Mouse (Mus musculus) E14TG2a.4 (cell line): ENCODE results near the gene Gm45234.
"Not testable (repeated sequence)": the region's sequence is repeated elsewhere in the genome, so short reads cannot be mapped to it uniquely, and the experiment has no call there.

Experiments
- H3K27me3 ChIP-seq: 2 replicates; pipeline ENCODE4 v1.6.1; 2014; ENCODE audit warnings: low read length, control low read depth; ENCODE audit not compliant: insufficient read depth
- H3K36me3 ChIP-seq: 2 replicates; pipeline ENCODE4 v1.6.1; 2014; ENCODE audit warnings: low read length, control low read depth; ENCODE audit not compliant: insufficient read depth
- H3K4me1 ChIP-seq: replicated peaks from 2 replicates; pipeline ENCODE4 v1.6.1; 2014; ENCODE audit warnings: low read depth, low read length, control low read depth
- H3K4me3 ChIP-seq: replicated peaks from 2 replicates; pipeline ENCODE4 v1.5.1; 2014; ENCODE audit warnings: mild to moderate bottlenecking, low read length
- H3K9me3 ChIP-seq: 2 replicates; pipeline ENCODE4 v1.6.1; 2014; ENCODE audit warnings: low read length, control low read depth
- CTCF ChIP-seq: conservative IDR thresholded peaks from 2 replicates; pipeline ENCODE4 v1.5.1; 2014; ENCODE audit warnings: low read length
- NANOG ChIP-seq: IDR thresholded peaks from 2 replicates; pipeline ENCODE4 v1.6.1; 2014; ENCODE audit warnings: borderline replicate concordance, low read length, mixed read lengths
- POU5F1 ChIP-seq: IDR thresholded peaks from 2 replicates; pipeline ENCODE4 v1.6.1; 2014; ENCODE audit warnings: low read length, borderline replicate concordance

Gm45234 gene

GRCm38 (mm10) chr6:124755831-124756595, at the start of gene Gm45234, which contains the start of gene Atn1:
TSS of gene Gm45234 (minus strand) at chr6:124756021.
TSS of gene Atn1 (minus strand) at chr6:124756524.
- TF ChIP-seq NANOG (no peak), CTCF (no peak), POU5F1 (no peak)

GRCm38 (mm10) chr6:124804341-124804740, 48.5 kb upstream of the Gm45234 start:
- no peaks in the 10 kb centered on the region for H3K9me3 ChIP-seq
- peak; percentile 87 for TF ChIP-seq NANOG
- no peak for TF ChIP-seq CTCF
- TF ChIP-seq POU5F1 = no peak
- H3K36me3 ChIP-seq = peaks cover 2% of the 10 kb centered on the region
- H3K4me3 ChIP-seq = peak overlapping the region; percentile 75; the same call in 1 of the 2 replicates
- peaks cover 53% of the 10 kb centered on the region for H3K4me1 ChIP-seq
- no peaks in the 10 kb centered on the region for H3K27me3 ChIP-seq

More at GRCm38 (mm10) chr6:124755831-124756595, at the start of gene Gm45234, which contains the start of gene Atn1:
- H3K27me3 ChIP-seq = peaks cover 22% of the 10 kb centered on the region
- H3K36me3 ChIP-seq = no peaks in the 10 kb centered on the region; the same call in 1 of the 2 replicates
- peaks cover 66% of the 10 kb centered on the region for H3K4me1 ChIP-seq
- H3K4me3 ChIP-seq = peak within 1 kb of the TSS; percentile 86
- no peaks in the 10 kb centered on the region for H3K9me3 ChIP-seq

DNA sequence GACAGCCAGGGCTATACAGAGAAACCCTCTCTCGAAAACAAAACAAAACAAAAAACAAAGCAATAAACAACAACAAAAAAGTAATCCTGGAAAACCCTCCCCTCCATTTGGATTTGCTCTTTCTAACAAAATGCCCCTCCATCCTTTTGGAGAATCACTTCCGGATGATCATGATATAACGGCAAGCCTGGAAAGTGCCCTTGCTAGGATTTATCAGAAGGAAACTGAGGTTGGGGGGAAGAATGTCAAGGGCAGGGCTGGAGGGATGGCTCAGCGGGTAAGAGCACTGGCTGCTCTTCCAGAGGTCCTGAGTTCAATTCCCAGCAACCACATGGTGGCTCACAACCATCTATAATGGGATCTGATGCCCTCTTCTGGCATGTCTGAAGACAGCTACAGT, 47.9 kb upstream of the Gm45234 start:
- H3K27me3 ChIP-seq, H3K9me3 ChIP-seq, H3K36me3 ChIP-seq: not testable (repeated sequence)
- Histone ChIP-seq H3K4me1 (peaks cover 47% of the 10 kb centered on the region), H3K4me3 (peak overlapping the region; percentile 74)

- H3K4me1 ChIP-seq = peaks cover 44% of the 10 kb centered on the region
- H3K27me3 ChIP-seq = no peaks in the 10 kb centered on the region
- TF ChIP-seq CTCF = peak; percentile 27
- no peak for TF ChIP-seq POU5F1
- peak overlapping the region; percentile 74 for H3K4me3 ChIP-seq
- no peaks in the 10 kb centered on the region for H3K9me3 ChIP-seq
- no peaks in the 10 kb centered on the region; the same call in 1 of the 2 replicates for H3K36me3 ChIP-seq
Measured at GRCm38 (mm10) chr6:124803061-124803460, 47.2 kb upstream of the Gm45234 start.

DNA sequence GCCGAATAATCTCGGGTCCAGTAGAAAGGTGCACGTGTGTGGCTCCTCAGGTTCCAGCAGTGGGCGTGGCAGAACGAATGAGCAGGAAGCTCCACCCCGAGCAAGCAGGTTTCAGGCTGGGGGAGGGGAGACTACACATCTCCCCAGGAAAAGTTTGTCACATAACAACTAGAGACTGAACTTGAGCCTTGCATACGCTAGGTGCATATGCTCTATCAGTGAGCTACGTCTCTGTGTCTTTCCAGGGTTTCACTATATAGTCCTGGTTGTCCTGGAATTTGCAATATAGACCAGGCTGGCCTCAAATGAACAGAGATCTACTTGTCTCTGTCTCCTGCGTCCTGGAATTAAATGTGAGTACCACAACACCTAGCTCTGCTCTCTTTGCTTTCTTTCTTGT, 46.6 kb upstream of the Gm45234 start:
- not testable (repeated sequence) for H3K9me3 ChIP-seq, H3K36me3 ChIP-seq, H3K27me3 ChIP-seq
- Histone ChIP-seq H3K4me1 (peaks cover 38% of the 10 kb centered on the region), H3K4me3 (peak overlapping the region; percentile 74)

DNA sequence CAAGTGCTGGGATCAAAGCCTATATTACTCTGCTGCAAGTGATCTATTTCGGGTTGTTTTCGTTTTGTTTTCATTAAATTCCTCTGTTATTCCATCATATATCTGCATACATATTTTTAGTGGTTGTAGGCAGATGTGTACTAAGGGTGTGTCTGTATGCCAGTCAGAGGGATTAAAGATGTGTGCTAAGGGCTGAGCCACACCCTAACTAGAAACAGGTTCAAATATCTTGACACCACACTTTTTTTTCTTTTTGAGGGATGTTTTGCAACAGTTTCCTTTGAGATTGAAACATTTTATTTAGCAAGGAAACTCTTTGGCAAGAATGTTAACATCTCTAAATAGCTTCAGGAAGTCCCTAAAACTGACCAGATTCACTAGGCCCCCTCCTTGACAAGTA, 40.4 kb upstream of the Gm45234 start:
- peaks cover 11% of the 10 kb centered on the region for H3K36me3 ChIP-seq

DNA sequence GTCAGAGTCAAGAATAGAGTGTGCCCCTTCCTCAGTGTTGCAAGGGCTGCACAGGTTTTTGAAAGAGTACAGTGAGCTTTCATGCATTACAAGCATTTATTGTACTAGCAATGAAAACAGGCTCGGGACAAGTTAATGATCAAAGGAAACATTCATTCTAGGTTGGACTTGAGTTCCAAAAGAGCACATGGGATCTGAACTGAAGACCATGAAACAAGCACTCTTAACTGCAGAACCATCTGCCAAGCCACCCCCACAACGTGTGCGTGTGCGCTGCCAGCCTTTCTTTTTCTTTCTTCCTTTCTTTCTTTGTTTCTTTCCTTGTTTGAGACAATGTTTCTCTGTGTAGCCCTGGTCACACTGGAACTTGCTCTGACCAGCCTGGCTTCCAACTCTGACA, 40.0 kb upstream of the Gm45234 start:
- H3K9me3 ChIP-seq = peaks cover 3% of the 10 kb centered on the region; the same call in 1 of the 2 replicates
- H3K36me3 ChIP-seq = peaks cover 11% of the 10 kb centered on the region
- no peak overlapping the region for H3K4me3 ChIP-seq
- H3K4me1 ChIP-seq = peaks cover 17% of the 10 kb centered on the region
- no peak for TF ChIP-seq CTCF
- TF ChIP-seq POU5F1 = no peak
- TF ChIP-seq NANOG = no peak
- no peaks in the 10 kb centered on the region for H3K27me3 ChIP-seq

More for the DNA sequence above, 40.4 kb upstream of the Gm45234 start:
- no peak for TF ChIP-seq CTCF
- Histone ChIP-seq H3K27me3 (no peaks in the 10 kb centered on the region), H3K4me3 (no peak overlapping the region), H3K4me1 (peaks cover 17% of the 10 kb centered on the region), H3K9me3 (peaks cover 3% of the 10 kb centered on the region; the same call in 1 of the 2 replicates)

DNA sequence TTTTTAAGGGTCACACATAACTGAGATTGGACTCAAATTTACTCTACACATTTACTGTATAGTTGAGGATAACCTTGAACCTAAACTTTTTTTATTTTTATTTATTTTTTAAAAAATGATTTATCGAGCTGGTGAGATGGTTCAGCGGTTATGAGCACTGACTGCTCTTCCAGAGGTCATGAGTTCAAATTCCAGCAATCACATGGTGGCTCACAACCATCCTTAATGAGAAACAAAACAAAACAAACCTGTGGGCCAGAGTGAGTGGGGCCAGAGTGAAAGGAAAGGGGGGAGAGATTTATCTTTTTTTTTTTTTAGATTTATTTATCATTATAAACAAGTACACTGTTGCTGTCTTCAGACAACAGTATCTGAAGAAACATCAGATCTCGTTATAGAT, 36.1 kb upstream of the Gm45234 start:
- TF ChIP-seq POU5F1 (no peak), NANOG (no peak), CTCF (no peak)
- Histone ChIP-seq H3K4me1 (peaks cover 47% of the 10 kb centered on the region), H3K9me3 (peaks cover 3% of the 10 kb centered on the region; the same call in 1 of the 2 replicates), H3K4me3 (no peak overlapping the region), H3K36me3 (peaks cover 11% of the 10 kb centered on the region), H3K27me3 (no peaks in the 10 kb centered on the region)

- Histone ChIP-seq H3K4me3 (no peak overlapping the region), H3K9me3 (no peaks in the 10 kb centered on the region; the same call in 1 of the 2 replicates), H3K36me3 (no peaks in the 10 kb centered on the region; the same call in 1 of the 2 replicates), H3K4me1 (peaks cover 37% of the 10 kb centered on the region), H3K27me3 (no peaks in the 10 kb centered on the region)
- TF ChIP-seq POU5F1 = no peak
- no peak for TF ChIP-seq CTCF
- no peak for TF ChIP-seq NANOG
Measured at GRCm38 (mm10) chr6:124790121-124790520, 34.3 kb upstream of the Gm45234 start.
